Mouse (Mus musculus) limb, embryonic 15.5 days (tissue): ENCODE measurements around the gene Ralbp1. TPM values are rescaled to one million over a fixed set of nuclear protein-coding genes. Genes with fewer than 3 reads are reported as not detected.

Source experiments
- ATAC-seq: fragments of 200-750 bp; cut with Nextera tagmentation; 2 replicates; pipeline ENCODE4 v1.8.0; 2017; ENCODE audit warnings: low read depth, moderate TSS enrichment; ENCODE audit not compliant: insufficient number of reproducible peaks, low FRiP score, low TSS enrichment
- H3K27ac ChIP-seq: fragments of 300-500 bp; sonication (generic); 2 replicates; pipeline ENCODE4 v1.5.1; 2015; ENCODE audit warnings: moderate library complexity, mild to moderate bottlenecking, inconsistent platforms
- H3K27me3 ChIP-seq: fragments of 300-500 bp; sonication (generic); 2 replicates; pipeline ENCODE4 v1.6.1; 2015; ENCODE audit warnings: inconsistent platforms
- H3K36me3 ChIP-seq: fragments of 300-500 bp; sonication (generic); 2 replicates; pipeline ENCODE4 v1.6.1; 2015; ENCODE audit warnings: inconsistent platforms
- H3K4me1 ChIP-seq: fragments of 300-500 bp; sonication (generic); 2 replicates; pipeline ENCODE4 v1.6.1; 2015; ENCODE audit warnings: inconsistent platforms
- H3K4me2 ChIP-seq: fragments of 300-500 bp; sonication (generic); 2 replicates; pipeline ENCODE4 v1.6.1; 2015; ENCODE audit warnings: mild to moderate bottlenecking, inconsistent platforms
- H3K4me3 ChIP-seq: fragments of 300-500 bp; sonication (generic); 2 replicates; pipeline ENCODE4 v1.5.1; 2015; ENCODE audit warnings: mild to moderate bottlenecking, inconsistent platforms
- H3K9ac ChIP-seq: fragments of 300-500 bp; sonication (generic); 2 replicates; pipeline ENCODE4 v1.6.1; 2015; ENCODE audit warnings: inconsistent platforms
- H3K9me3 ChIP-seq: fragments of 300-500 bp; sonication (generic); 2 replicates; pipeline ENCODE4 v1.6.1; 2016; ENCODE audit warnings: inconsistent platforms
- WGBS: fragments of 180-500 bp; shearing (Covaris S2); methylation state at CpG from one replicate; pipeline ENCODE4 v1.1.7; 2015; 5-methylcytosine and 5-hydroxymethylcytosine counted together
- polyA plus RNA-seq: library from polyadenylated mRNA; unstranded; fragments of >200 nt; fragmentation: Nextera tagmentation; extraction: Ambion mirVana; gene quantifications from 2 replicates; pipeline ENCODE4 v1.2.1, GENCODE M21; 2015

Gene Ralbp1
- polyA plus RNA-seq, 1 experiment from 2014 or later, result 182 TPM

GRCm38 (mm10) chr17:65842669-65843381 lies 42.8 kb downstream of the Ralbp1 start:
- Histone ChIP-seq H3K36me3 (peaks cover 80% of the 10 kb centered on the region), H3K9ac (no peak overlapping the region), H3K4me3 (no peak overlapping the region), H3K27me3 (no peaks in the 10 kb centered on the region), H3K4me1 (0 out of 2 replicates have a peak, but pooled peaks cover 2% of the 10 kb centered on the region), H3K9me3 (no peaks in the 10 kb centered on the region), H3K4me2 (no peak overlapping the region), H3K27ac (no peak overlapping the region)
- no peak for ATAC-seq
- 85% methylated on average over 10 of the region's 10 CpGs for WGBS

DNA sequence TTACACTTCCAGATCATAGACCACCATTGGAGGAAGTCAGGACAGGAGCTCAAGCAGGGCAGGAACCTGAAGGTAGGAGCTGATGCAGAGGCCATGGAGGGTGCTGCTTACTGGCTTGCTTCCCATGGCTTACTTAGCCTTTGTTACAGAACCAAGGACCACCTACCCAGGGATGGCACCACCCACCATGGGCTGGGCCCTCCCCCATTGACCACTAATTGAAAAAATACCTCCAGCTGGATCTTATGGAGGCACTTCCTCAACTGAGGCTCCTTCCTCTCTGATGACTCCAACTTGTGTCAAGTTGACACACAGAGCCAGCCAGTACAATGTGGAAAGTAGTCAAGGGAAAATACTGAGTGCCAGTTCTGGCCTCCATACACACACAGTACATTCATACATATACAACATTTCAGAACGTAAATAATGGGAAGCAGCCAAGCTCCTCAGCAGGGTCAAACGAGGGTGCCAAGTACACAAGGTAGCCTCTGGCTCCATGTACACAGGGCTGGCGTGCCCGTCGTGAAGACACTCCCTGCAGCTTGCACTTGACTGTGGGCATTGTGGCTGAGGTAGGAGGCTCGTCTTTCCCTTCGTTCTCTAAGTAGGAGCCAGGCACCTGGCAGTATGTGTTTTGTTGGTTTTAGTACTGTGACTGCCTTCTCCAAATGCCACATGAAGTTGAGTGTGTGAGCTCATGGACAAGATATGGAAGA lies 45.9 kb downstream of the Ralbp1 start:
- Histone ChIP-seq H3K27me3 (no peaks in the 10 kb centered on the region), H3K4me2 (no peak overlapping the region), H3K9me3 (no peaks in the 10 kb centered on the region), H3K4me3 (no peak overlapping the region), H3K4me1 (0 out of 2 replicates have a peak, but pooled peaks cover 2% of the 10 kb centered on the region), H3K27ac (no peak overlapping the region), H3K9ac (no peak overlapping the region), H3K36me3 (peaks cover 88% of the 10 kb centered on the region)
- ATAC-seq, result no peak
- WGBS, result 74% methylated on average over 7 of the region's 7 CpGs

DNA sequence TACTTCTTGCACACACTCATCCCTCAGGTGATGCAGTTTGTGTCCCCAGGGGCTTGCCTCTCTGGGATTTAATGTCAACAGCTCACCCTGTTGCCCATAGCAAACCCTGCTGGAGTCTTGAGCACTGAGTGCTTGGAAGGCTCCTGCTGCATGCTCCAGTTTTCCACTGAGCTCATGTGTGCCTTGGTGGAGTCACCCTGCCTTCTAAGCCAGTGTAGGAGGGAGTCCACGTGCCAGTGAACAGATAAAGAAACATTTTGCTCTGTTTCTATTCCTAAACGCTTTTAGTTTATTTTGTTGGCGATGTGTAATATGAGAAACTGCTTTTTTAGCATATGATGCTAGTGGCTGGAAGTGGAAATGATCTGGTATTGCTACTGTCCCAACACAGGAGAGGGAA lies 48.9 kb downstream of the Ralbp1 start:
- H3K27ac ChIP-seq, result no peak overlapping the region
- no peaks in the 10 kb centered on the region for H3K4me1 ChIP-seq
- 97% methylated on average over 3 of the region's 3 CpGs for WGBS
- no peak overlapping the region for H3K4me3 ChIP-seq
- H3K27me3 ChIP-seq, result no peaks in the 10 kb centered on the region
- ATAC-seq, result no peak
- H3K4me2 ChIP-seq, result no peak overlapping the region
- H3K9me3 ChIP-seq, result no peaks in the 10 kb centered on the region
- H3K9ac ChIP-seq, result no peak overlapping the region
- H3K36me3 ChIP-seq, result peaks cover 87% of the 10 kb centered on the region

DNA sequence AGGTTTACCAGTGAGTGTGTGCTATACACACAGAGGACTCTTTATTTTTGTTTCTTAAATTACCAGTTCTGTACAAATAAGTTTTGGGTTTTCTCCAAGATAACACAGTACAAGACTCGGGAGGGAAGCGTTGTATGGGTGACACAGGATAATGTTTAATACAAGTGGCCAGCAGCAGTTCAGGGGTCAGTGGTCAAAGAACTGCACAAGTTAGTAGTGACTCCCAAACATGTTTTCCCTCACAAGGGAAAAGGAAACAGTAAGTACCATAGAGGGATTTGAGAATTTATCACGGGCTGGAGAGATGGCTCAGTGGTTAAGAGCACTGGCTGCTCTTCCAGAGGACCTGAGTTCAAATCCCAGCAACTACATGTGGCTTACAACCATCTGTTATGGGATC lies 51.7 kb downstream of the Ralbp1 start:
- H3K27ac ChIP-seq, result no peak overlapping the region
- peaks cover 89% of the 10 kb centered on the region for H3K36me3 ChIP-seq
- H3K4me1 ChIP-seq, result no peaks in the 10 kb centered on the region
- 90% methylated on average over 3 of the region's 3 CpGs for WGBS
- H3K4me3 ChIP-seq, result no peak overlapping the region
- no peak overlapping the region for H3K4me2 ChIP-seq
- no peak overlapping the region for H3K9ac ChIP-seq
- ATAC-seq, result no peak
- H3K9me3 ChIP-seq, result no peaks in the 10 kb centered on the region
- H3K27me3 ChIP-seq, result no peaks in the 10 kb centered on the region

DNA sequence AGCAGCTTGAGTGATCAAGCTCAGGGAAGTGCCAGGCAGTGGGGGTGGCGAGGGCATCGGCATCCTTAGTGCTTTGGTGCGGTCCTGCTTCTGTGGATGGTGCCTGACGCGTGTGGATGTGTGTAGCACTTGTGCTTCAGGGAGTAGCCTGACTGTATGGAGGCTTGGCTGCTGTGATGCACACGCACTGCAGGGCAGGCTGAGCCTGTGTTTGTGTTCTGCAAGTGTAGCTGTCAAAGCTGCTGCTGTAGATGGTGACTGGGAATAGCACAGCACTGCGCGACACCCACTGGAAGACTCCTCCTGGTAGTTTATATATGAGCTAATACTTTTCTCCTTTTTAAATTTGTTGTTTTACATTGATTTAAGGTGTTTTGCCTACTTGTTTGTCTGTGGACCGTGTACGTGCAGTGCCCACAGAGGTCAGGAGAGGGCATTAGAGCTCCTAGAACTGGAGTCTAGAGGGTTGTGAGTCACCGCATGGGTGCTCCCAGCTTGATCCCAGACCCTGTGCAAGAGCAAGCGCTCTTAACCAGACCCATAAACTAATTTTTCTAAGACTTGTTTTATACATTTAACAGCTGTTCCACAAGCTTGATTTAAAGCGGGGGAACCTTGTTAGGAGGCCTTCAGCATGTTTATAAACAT lies 55.3 kb downstream of the Ralbp1 start:
- H3K36me3 ChIP-seq, result peaks cover 75% of the 10 kb centered on the region
- H3K4me1 ChIP-seq, result no peaks in the 10 kb centered on the region
- H3K27ac ChIP-seq, result no peak overlapping the region
- no peak overlapping the region for H3K4me3 ChIP-seq
- WGBS, result 89% methylated on average over 13 of the region's 13 CpGs
- ATAC-seq, result no peak
- H3K27me3 ChIP-seq, result no peaks in the 10 kb centered on the region
- no peak overlapping the region for H3K4me2 ChIP-seq
- H3K9ac ChIP-seq, result no peak overlapping the region
- H3K9me3 ChIP-seq, result no peaks in the 10 kb centered on the region

DNA sequence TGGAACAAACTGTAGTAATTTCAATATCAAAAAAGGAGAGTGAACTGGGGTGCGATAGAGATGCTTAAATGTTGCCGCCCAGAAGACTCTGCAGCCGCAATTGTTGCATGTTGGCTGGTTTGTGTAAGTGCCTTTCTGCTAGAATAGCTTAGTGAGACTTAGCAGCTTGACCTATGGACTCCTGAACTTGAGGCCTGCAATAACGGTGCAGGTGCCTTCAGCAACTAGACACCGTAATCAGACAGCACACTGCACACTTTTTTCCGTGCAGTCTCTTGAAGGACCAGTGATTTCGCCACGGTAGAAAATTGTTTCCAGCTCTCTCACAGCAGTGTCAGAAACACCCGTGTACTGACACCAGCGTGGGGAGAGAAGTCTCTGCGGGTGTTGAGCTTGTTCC lies 56.6 kb downstream of the Ralbp1 start:
- H3K9ac ChIP-seq, result no peak overlapping the region
- ATAC-seq, result no peak
- no peak overlapping the region for H3K27ac ChIP-seq
- H3K9me3 ChIP-seq, result no peaks in the 10 kb centered on the region
- 85% methylated on average over 11 of the region's 11 CpGs for WGBS
- H3K27me3 ChIP-seq, result no peaks in the 10 kb centered on the region
- no peak overlapping the region for H3K4me2 ChIP-seq
- H3K36me3 ChIP-seq, result peaks cover 81% of the 10 kb centered on the region
- H3K4me1 ChIP-seq, result no peaks in the 10 kb centered on the region
- H3K4me3 ChIP-seq, result no peak overlapping the region

DNA sequence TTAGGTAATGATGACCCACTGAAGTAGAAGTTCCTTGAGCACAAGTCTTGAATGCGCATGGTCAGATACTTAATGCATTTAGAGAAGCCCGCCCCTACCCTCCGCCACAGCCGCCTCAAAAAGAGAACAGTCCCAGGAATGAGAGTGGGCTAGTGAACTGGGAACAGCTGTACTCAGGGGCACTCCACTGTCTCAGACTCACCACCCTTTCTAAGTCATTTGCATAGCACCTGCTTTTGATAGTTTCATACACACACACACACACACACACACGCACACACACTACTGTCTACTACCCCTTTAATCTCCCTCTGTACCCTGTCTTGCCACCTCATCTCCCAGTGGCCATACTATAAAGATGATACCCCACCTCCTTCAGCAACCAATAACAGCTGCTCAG lies 57.7 kb downstream of the Ralbp1 start:
- no peak overlapping the region for H3K4me2 ChIP-seq
- no peaks in the 10 kb centered on the region for H3K4me1 ChIP-seq
- no peak for ATAC-seq
- no peak overlapping the region for H3K4me3 ChIP-seq
- no peak overlapping the region for H3K27ac ChIP-seq
- H3K27me3 ChIP-seq, result no peaks in the 10 kb centered on the region
- H3K36me3 ChIP-seq, result peaks cover 76% of the 10 kb centered on the region
- 89% methylated on average over 5 of the region's 5 CpGs for WGBS
- no peak overlapping the region for H3K9ac ChIP-seq
- H3K9me3 ChIP-seq, result no peaks in the 10 kb centered on the region

DNA sequence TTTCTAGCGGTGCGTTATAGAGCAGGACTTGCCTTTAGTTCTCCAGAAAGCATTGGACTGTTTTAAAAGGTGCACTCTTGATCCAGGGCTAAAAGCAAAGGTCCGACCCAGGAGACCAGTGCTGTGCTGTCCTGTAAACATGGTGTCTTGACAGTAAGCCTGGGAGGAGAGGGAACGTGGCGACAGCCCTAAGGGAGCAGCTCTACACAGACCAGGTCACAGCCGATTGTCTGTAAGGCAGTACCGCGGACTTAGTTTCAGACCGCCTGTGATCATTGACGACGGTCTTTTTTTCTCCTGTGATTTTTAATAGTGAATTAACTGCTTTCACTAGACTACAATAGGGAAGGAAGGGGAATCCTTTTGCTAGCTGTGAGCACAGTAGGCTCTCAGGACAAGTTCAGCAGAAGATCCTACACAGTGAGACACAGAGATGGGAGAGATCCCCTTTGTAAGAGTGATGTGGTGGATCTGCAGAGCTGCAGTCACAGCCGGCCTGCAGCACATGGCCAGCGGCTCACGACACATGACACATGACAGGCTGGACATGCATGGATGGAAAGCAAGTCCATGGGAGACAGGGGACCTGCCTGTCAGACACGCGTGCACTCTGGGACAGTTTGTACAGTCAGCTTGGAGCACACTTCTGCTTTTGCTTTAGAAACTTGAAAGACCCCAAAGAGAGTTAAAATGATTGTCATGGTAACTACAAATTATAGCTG lies 58.3 kb downstream of the Ralbp1 start:
- peaks cover 78% of the 10 kb centered on the region for H3K36me3 ChIP-seq
- 91% methylated on average over 16 of the region's 16 CpGs for WGBS
- H3K27me3 ChIP-seq, result no peaks in the 10 kb centered on the region
- no peaks in the 10 kb centered on the region for H3K9me3 ChIP-seq
- no peak for ATAC-seq
- H3K4me2 ChIP-seq, result no peak overlapping the region
- no peak overlapping the region for H3K9ac ChIP-seq
- H3K27ac ChIP-seq, result no peak overlapping the region
- H3K4me3 ChIP-seq, result no peak overlapping the region
- H3K4me1 ChIP-seq, result no peaks in the 10 kb centered on the region

DNA sequence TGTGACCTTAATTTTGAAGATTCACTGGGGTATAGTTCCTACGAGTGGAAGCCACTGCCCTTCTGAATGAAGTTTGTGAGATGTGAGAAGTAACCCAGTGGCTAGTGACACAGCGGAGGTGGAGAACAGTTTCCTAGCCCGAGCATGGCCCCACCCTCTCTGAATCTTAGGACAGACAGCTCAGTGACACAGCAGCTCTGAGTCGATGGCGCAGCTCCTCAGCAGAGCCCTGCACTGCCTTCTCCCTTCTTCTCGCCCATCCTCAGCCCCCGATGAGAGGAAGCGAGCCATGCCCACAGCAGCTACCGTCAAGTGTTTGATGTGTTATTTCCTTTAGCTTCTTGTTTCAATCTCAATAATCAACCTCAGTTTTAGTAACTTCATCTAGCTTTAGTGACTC lies 59.3 kb downstream of the Ralbp1 start:
- H3K36me3 ChIP-seq, result peaks cover 77% of the 10 kb centered on the region
- no peak overlapping the region for H3K9ac ChIP-seq
- H3K27ac ChIP-seq, result no peak overlapping the region
- H3K4me3 ChIP-seq, result no peak overlapping the region
- H3K4me2 ChIP-seq, result no peak overlapping the region
- WGBS, result 77% methylated on average over 9 of the region's 9 CpGs
- ATAC-seq, result no peak
- H3K27me3 ChIP-seq, result no peaks in the 10 kb centered on the region
- H3K9me3 ChIP-seq, result no peaks in the 10 kb centered on the region
- no peaks in the 10 kb centered on the region for H3K4me1 ChIP-seq

GRCm38 (mm10) chr17:65824246-65824645 lies 61.4 kb downstream of the Ralbp1 start:
- no peaks in the 10 kb centered on the region for H3K4me1 ChIP-seq
- peaks cover 63% of the 10 kb centered on the region for H3K36me3 ChIP-seq
- H3K4me2 ChIP-seq, result no peak overlapping the region
- H3K27ac ChIP-seq, result no peak overlapping the region
- H3K4me3 ChIP-seq, result no peak overlapping the region
- no peaks in the 10 kb centered on the region for H3K27me3 ChIP-seq
- no peaks in the 10 kb centered on the region for H3K9me3 ChIP-seq
- H3K9ac ChIP-seq, result no peak overlapping the region
- ATAC-seq, result no peak
- WGBS, result 90% methylated on average over 10 of the region's 10 CpGs

- no peak for ATAC-seq
- no peaks in the 10 kb centered on the region for H3K27me3 ChIP-seq
- no peaks in the 10 kb centered on the region for H3K4me1 ChIP-seq
- peaks cover 62% of the 10 kb centered on the region for H3K36me3 ChIP-seq
- no peak overlapping the region for H3K4me2 ChIP-seq
- 88% methylated on average over 5 of the region's 5 CpGs for WGBS
- no peak overlapping the region for H3K9ac ChIP-seq
- no peak overlapping the region for H3K4me3 ChIP-seq
- no peaks in the 10 kb centered on the region for H3K9me3 ChIP-seq
- H3K27ac ChIP-seq, result no peak overlapping the region
These were observed 63.2 kb downstream of the Ralbp1 start for GRCm38 (mm10) chr17:65822423-65822822.

DNA sequence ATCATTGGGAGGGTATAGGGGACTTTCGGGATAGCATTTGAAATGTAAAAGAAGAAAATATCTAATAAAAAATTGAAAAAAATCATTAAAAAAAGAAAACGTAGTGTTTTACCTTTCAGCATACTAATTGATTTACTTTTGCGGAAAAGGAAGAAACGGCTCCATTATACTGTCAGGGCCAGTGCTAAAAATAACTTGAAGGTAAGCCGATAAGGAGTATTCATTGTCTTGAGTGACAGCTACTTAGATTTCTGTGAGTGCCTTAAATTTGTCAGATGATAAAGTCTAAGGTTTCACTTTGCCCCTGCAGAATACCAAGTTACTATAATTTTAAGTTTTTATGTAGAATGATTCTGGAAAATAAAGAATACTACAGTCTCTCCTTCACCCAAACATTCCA lies 65.4 kb downstream of the Ralbp1 start:
- Histone ChIP-seq H3K9me3 (no peaks in the 10 kb centered on the region), H3K9ac (no peak overlapping the region), H3K27ac (no peak overlapping the region), H3K4me1 (no peaks in the 10 kb centered on the region), H3K27me3 (no peaks in the 10 kb centered on the region), H3K36me3 (peaks cover 73% of the 10 kb centered on the region), H3K4me3 (no peak overlapping the region), H3K4me2 (no peak overlapping the region)
- no peak for ATAC-seq
- 84% methylated on average over 5 of the region's 5 CpGs for WGBS
